Mouse (Mus musculus) gastrocnemius, adult 8-10 months (tissue): ENCODE data around the gene Prmt1. TPM values are rescaled to one million over a fixed set of nuclear protein-coding genes. Genes with fewer than 3 reads are reported as not detected.
A peak's percentile ranks its signal among the peaks of the same experiment; 100 is the strongest.

Source experiments
- DNase-seq, 2 experiments: peaks; one replicate each; pipeline ENCODE4 v3.0.0; 2022; ENCODE audit warnings: low spot score in 2 of 2
- total RNA-seq, 4 experiments: library from RNA; stranded (reverse); gene quantifications; 2 replicates each; pipeline ENCODE4 v1.2.4; 2022

Prmt1 gene
- total RNA-seq, 4 experiments from 2014 or later: 144 to 162 (median 152) TPM

DNA sequence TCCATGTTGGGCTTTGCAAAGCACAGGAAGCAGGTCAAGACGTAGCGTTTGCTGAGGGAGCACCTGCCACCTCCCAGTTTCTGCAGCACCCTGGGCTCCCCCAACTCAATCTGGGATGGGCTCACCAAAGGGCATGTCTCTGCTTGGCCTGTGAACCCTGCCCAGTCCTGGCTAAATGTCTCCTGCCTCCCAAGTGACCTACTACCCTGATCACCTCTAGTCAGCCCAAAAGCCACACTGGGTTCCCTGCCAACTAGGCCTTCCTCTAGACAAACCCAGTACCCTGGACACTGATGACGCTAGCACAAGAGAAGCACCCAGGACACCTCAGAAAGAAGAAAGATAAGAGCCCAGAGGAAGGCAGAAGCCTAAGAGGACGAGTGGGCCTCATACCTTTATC, 26.5 kb upstream of the Prmt1 start:
- DNase-seq: no peak

DNA sequence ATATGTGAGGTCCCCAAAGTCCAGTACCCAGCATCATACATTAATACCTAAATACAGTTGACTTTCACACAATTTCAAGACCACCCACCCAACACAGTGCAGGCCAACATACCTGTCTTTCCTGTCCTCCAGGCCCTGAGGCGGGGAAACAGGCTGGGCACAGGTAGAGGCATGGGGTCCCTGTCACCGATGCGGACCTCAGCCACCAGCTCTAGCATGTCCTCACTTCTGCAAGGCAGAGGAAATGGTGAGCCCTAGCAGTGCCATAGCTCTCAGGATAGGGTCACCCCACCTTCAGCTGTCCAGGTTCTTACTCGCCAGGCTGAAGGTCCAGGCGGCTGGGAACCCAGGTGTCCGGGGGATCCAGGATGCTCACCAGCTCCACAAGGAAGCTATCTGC, 25.6 kb upstream of the Prmt1 start:
- DNase-seq: no peak

DNA sequence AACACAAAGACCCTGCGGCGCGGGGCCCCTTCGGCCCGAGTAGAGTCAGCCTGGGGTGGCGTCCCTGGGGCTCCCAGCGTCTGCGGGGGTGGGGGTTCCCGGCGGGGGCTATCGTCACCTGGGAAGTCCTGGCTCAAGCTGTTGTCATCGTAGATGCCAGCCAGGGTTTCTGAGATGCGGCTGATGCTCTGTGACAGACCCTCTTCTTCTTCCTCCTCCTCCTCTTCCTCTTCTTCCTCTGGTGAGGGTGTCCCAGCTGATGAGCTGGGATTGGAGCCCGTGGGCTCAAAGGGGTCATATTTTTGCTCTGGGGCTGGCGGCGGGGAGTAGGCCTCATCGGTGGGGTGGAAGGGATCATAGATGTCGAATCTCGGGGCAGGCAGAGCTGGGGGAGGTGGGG, 22.0 kb upstream of the Prmt1 start:
- no peak for DNase-seq

DNA sequence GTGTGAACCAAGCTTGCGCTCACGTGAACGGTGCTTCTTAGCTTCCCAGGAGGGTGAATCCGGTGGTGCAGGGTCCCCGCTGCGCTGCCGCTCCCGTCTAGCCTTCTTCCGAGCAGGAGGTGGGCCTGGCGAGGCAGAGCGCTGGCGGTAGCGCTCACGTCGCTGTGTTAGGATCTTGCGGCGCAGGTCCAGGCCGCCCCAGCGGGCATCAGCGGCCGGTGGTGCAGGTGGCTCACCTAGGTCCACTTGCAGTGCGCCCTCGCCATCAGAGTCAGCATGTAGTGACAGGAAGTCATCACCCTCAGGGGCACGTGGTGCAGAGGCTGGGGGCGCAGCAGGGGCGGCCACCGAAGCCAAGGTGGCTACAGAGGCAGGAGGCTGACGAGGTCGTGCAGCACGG, 21.5 kb upstream of the Prmt1 start:
- no peak for DNase-seq

DNA sequence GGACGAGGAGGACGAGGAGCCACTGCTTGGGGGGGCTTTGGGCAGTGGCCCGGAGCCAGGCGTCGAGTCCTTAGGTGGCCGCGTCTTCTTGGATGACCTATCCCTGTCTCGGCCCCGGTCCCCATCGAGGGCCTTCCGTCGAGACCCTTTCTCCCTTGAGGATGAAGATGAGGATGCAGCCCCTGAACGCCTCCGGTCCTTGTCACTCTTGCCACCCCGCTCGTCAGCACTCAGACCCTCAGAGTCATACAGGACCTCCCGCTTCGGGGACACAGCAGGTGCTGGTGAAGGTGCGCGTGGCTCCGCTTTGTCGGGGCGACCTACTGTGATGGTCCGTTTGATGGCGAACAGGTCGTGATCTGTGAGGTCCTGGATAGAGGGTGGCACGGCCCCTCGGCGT, 20.8 kb upstream of the Prmt1 start:
- no peak for DNase-seq

DNA sequence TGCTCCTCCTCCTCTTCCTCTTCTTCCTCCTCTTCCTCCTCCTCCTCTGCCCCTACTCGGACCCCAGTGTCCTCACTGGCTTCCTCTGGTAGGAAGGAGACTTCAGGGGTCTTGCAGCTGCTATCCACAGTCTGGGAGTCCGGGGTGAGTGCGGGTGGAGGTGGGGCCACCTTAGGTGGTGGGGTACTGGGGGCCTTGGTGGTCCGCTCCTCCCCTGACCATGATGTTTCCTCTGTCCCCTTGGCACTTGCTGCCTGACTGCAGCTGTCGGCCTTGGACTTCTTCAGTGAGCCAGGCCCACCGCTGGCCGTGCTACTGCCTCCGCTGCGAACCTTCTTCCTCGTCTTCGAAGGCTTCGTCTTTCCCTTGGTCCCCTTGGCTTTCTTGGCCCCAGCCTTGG, 20.1 kb upstream of the Prmt1 start:
- no peak for DNase-seq

DNA sequence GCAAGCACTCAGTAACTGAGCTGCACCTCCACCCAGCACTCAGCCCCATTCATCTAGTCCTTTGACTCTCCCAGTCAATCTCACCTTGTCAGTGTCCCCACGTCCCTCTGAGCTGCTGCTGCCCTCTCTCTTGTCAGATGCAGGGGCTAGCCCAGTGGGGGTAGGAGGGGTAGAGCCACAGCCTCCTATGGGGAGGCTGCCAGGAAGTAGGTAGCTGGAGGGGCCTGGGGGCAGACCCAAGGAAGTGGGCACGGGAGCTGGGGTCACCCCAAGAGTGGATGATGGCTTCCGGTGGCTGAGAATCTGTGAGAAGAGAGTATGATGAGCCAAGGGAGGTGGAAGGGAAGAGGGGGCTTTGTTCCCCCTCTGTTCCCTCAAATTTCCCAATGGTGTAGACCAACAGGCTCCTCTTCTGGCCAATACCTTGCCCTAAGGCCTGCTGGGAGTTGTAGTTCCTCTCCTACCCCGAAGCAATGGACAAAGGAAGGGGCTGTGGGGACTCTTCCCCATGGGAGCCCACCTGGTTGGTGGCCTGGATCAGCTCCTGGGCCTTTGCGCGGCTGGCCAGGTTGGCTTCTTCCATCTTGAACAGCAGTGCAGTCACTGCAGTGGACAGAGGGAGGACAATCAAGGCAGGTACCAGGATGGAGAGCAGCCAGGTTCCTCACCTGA, 19.1 kb upstream of the Prmt1 start:
- DNase-seq: no peak

DNA sequence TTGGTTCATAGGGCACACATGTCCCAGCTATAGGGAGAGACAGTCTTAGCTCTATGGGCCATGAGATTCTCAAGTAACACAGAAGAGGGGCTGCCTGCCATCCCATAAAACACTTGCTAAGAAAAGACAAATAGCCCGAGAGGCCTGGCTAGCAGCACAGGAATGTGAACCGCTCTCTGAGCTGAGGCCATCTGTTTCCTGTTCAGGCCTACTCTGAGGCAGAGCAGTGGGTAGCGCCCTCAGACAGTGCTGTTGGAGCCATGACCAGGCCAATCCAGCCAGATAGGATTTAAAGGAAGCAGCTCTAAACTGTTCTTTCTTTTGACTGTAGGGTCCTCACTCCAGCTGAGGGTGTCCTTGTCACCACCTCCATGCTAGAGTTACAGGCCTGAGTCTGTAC, 18.2 kb upstream of the Prmt1 start:
- DNase-seq: no peak

DNA sequence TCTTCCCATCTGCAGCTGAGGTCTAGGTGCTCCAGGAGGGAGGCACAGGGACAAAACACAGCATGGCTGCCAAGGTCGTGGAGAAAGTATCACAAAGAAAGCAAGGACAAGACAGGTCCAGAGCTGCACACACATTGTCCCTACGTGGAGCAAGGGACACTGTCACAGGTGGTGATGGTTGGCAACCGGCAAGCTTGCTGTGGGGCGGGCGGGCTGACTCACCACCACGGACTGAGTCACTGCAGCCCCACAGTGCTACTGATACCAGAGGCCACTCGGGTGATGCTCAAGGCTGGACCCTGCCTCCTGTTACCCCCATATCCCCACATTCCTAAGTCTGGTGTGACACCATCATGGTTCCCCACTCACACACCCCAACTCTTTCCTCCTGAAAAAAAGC, 16.1 kb upstream of the Prmt1 start:
- DNase-seq: no peak

DNA sequence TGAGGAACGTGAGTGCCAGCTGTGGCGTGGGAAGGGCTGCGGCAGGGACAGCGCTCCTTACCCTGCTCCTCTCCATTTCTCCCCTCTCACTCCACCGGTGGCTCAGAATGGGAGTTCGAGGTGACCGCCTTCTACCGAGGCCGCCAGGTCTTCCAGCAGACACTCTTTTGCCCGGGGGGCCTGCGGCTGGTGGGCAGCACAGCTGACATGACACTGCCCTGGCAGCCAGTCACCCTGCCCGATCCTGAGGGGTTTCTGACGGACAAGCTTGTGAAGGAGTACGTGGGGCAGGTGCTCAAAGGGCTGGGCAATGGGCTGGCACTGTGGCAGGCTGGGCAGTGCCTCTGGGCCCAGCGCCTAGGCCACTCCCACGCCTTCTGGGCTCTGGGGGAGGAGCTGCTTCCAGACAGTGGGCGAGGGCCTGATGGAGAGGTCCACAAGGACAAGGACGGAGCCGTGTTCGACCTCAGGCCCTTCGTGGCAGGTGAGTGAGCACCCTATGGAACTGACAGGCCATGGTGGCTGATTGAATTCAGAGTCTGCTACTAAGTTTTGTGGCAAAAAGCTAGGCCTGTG, 14.3 kb upstream of the Prmt1 start:
- no peak for DNase-seq

DNA sequence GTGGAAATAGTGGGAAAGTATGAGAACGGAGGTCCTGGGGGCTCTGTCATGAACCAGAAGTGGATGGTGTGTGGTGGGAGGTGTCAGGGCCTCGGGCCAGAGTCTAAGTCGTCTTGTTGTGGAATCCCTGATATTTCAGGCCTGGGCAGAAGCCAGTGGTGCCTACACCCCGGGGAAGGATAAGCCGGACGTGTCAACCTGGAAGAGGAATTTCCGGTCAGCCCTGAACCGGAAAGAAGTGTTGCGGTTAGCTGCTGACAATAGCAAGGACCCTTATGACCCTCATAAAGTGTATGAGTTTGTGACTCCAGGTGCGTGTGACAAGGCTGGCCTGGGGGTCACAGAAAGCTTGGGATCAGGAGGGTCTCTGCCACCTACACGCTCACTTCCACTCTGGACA, 13.4 kb upstream of the Prmt1 start:
- DNase-seq: no peak

DNA sequence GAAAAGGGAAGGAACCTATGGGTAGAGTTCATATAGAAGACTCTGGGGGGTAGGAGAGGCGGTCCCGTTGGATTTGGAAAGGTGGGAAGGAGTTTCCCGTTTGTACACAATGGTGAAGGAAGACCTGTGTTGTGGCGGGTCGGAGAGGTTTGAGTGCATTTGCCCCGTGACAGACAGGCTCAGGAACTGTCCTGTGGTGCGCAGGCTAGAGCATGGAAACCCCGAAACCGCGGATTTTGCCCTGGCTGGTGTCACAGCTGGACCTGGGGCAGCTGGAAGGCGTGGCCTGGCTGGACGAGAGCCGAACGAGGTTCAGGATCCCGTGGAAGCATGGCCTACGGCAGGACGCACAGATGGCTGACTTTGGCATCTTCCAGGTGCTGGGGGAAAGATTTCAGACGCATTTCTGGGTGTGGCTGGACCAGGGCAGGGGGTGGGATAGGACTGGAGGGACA, 12.2 kb upstream of the Prmt1 start, which contains the start of gene Bcl2l12:
Bcl2l12 (minus strand) TSS at position 212 of the 455 bp plus-strand sequence.
- DNase-seq: peak in 1 of 2 experiments; percentile 51

DNA sequence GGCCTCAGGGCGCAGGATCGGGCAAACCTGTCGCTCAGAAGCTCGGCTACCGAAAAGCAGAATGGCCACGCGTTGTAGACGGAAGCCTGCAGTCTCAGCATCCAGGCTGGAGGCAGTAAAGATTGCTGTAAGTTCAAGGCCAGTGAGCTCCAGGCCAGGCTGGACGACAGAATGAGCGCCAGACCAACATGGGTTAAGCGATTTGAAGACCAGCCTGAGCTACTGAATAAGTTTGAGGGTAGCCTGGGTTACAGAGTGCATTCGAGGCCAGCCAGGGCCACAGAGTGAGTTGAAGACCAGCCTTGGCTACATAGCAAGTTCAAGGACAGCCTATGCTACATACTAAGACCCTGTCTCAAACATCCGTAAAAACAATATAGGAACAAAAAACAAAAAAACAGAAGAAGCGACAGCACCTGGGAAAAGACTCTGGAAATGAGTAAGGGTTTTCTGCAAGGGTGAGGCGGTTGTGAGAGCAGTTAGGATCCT, 11.6 kb upstream of the Prmt1 start:
- no peak for DNase-seq

DNA sequence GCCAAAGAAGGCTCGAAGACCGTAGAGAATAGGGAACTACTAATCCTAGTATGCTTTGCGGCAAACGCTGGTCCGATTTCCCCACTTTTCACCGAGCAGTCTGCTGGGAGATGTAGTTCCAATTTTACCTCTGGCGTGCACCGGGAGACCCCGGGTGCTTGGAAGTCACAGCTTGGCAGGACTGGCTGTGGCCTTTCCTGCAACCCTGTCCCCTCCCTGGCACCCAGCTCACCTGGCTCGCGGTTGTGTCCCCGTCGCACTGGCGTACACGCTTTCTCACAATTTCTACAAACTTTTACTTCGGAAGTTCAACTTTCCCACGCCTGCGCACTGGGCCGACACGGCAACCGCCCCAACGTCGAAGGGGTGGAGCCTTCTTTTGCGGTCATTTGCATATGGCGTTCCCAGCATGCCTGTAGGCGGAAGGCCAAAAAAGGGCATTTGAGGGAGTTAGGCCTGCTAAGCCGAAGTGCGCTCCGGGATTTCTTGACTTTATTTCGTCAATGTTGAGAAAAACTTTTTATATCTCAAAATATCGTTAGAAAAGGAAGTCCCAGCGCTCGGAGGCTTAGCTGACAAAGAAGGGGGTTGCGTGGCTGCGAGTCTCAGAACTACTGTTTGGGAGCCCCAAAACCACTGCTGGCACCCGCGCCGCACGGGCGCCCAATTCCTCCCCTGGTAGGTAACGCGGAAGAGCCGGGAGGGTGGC, 11.0 kb upstream of the Prmt1 start, which contains the start of gene Irf3:
Irf3 (plus strand) TSS at position 418 of the 709 bp plus-strand sequence.
- DNase-seq: peak; percentile 93 to 94

DNA sequence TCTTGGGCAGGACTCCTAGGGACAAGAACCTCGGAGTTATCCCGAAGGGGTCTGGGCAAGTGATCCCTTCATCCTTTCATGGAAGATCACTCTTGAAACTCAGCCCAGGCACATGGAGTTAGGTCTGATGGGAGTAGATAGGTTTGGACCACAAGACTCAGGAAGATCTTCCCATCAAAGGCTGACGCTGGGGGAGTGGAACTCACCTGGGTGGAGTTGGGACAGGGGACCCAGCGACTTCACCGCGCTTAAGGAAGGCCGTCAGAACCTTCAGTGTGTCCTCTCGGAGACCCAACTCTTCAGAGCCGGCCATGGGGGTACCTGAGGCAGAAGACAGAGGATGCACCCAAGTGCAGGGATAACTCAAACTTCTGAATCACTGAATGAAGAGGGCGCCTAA, 10.3 kb upstream of the Prmt1 start:
- DNase-seq: no peak

DNA sequence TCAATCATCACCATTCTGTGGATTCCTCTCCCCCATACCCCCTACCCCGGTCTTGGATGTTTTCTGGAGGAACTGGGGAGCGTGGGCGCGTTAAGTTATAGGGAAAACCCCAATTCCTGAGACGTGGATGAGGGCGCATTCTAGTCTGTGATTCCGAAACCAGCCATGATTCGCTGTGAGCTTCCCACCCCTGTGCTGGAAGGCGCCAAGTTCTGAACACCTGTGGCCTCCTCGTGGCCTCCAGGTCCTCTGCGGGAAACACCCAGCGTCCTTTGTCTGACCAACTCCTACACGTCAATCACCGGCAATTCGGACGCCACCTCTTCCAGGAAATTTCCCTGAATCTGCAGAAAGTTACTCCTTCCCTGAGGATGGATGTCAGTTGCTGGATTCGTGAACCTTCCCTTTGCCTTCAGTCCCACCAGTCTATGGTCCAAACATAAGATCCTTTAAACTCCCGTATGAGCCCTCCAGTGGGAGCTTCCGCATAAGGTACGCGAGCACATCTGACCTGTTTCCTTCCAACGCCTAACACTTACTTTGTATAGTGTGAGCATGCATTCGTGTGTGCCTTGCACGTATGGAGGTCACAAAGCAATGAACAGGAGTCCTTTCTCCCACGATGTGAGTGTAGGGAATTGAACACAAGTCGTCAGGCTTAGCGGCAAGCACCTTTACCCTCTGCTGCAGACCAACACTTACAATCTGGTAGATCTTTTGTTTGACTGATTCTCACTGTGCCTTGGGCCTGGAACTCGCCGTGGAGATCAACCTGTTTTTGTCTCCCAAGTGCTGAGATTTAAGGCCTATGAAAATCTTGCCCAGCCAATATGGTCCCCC, 731 bp upstream of the Prmt1 start:
- no peak for DNase-seq

DNA sequence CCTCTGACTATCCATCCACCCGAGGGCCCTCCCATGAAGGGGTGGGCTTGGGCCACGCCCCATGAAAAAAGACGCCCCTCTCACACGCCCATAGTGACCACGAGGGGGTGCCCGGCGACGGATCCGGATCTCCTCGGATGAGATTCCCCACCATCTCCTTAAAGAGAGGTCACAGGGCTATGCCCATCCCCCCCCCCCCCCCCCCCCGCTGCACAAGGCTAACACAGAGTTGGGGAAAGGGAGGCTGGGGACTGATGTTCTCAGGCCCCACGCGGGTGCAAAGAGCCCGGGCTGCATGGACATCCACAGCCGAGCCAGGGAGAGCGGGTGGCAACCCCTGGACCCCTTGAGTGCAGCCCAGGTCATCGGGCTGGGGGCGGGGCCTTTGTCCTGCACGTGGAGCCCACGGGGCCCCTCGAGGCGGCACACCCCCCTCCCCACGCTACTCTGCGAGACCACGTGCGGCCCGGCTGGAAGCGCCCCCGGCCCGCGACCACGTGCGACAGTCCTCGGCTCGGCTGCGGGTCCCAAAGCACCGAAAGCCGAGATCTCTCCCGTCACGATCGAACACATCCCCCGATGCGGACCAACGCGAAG, 675 bp downstream of the Prmt1 start:
- DNase-seq: peak; percentile 56 to 73

DNA sequence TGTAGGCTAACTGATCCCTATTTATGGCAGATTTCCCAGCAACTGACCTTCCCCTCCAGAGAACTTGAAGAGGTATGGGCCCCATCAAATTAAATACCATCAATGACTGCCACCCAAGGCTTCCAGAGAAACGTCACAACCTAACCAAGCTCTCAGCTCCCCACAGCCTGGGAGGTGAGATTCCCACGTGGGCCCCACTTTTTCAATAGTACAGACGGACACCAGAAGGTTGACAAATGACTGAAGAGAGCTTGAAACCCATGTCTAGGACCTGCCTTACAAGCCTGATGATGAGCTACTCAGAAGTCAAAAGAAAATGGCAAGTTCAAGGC, 1.6 kb downstream of the Prmt1 start:
- no peak for DNase-seq

DNA sequence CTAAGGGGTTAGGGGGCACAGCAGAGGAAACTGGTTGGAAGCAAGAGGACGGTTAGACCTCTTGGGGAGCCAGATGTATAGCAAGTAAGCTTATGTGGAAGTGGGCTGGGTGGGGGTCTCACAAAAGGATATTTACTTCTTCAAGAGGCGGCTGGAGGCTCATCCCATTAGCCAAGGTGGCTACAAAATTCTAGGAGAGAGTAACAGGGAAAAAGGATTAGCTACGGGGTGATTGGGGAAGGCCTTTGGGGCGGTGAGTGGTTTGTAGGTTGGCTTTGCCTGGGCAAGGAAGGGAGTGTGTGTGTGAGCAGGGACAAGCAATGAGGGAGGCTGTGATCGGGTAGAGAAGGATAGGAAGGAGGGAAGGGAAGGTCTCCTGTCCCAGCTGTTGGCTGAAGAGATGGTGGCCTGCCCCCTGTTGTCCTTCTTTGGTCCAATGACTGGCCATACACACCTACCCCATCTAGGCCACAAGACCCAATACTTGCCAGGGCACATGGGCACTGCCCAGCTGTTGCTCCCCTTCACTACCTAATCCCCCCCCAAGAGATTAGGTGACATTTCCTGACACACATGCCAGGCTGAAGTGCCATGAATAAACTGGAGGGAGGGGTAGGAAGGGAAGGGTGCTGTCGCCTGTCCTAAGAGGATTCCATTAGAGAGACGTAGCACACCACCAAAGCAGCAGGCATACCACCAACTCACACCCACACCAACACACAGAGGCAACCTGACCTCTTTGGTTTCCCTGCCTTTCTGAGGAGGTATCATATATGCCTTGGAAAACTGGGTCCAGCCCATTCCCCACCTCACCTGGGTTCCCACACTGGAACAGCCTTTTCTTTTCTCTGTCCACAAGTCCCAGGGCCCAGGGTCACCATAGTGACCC, 2.2 kb downstream of the Prmt1 start:
- peak in 1 of 2 experiments; percentile 70 for DNase-seq

DNA sequence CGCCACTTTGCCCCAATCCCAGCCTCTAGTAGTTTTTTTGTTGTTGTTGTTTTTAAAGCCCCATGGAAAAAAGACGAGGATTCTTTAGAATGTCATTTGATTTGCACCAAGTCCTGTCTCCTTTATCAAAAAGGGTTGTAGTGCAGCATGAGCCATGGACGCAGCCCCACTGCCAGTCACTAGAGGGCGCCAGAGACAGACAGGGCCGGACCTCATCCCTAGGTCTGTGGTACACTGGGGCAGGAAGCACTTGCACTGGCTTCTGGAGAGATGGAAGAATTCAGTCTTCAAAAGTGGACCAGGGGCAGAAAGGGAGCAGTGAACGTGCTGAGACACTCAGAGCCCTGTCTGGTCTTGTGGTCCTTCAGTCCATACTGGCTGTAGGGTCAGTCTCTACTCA, 3.3 kb downstream of the Prmt1 start:
- DNase-seq: peak; percentile 81 to 82
